Mouse (Mus musculus) hematopoietic stem cell, adult 5-6 weeks (primary cell): ENCODE results near the gene Prss2. TPM values are rescaled to one million over a fixed set of nuclear protein-coding genes. Genes with fewer than 3 reads are reported as not detected.
A peak's percentile ranks its signal among the peaks of the same experiment; 100 is the strongest.
"Not testable (repeated sequence)": the region's sequence is repeated elsewhere in the genome, so short reads cannot be mapped to it uniquely, and the experiment has no call there.

ENCODE experiments used
- ATAC-seq, 2 experiments: fragments of 125-278 bp in 1 of 2; replicated peaks in 1 of 2; 2 replicates each; pipeline ENCODE4 v1.8.0; 2016 to 2017; ENCODE audit warnings: inconsistent platforms in 2 of 2, mild to moderate bottlenecking in 2 of 2, moderate number of reproducible peaks in 2 of 2, low read depth in 1 of 2, moderate TSS enrichment in 1 of 2; ENCODE audit not compliant: low FRiP score in 2 of 2, poor library complexity in 2 of 2, severe bottlenecking in 2 of 2, insufficient read depth in 1 of 2, low TSS enrichment in 1 of 2
- total RNA-seq: library from RNA; stranded (forward); fragments of 172-1452, 232-1000 nt; gene quantifications from 2 replicates; pipeline ENCODE4 v1.2.3, GENCODE M21; 2017

Prss2 gene
- not detected in 2 replicates for total RNA-seq

DNA sequence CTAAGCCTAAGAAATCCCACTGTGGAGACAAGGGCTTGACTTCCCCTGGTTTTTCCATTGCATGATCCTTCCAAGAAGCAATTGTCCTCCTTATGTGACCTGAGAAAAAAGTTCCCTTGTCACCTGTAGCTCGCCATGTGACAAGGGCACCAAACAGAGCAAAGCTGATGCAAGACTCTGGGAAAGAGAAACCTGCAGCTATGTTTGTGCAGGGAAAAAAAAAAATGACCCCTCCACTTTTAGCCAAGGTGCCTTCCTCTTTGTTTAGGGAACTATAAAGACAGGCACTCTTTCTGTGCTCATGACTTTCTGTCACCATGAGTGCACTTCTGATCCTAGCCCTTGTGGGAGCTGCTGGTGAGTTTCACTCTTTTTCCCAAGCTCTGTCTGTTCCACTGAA lies at the start of gene Prss2:
Prss2 (plus strand) TSS at position 301 of the 400 bp plus-strand sequence.
- ATAC-seq: no peak

DNA sequence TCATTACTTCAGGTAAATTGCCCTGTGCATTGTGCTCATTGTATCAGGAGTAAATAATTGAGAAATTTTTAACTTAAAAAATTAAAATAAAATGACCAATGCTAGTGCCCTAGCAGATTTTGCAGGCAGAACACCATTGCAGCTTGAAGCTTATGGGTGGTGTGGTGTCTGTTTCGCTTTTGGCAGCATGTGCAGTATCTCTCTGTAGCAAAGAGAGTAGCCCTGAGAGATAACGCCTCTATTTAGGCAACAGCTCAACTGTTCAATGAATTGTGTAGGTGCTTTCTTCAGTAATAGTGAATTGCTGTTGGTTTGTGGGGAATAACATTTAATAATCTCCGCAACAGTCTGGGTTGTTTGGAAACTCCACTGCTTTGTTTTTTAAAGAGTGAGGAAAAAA lies 22.2 kb upstream of the Prss2 start:
- ATAC-seq: no peak

DNA sequence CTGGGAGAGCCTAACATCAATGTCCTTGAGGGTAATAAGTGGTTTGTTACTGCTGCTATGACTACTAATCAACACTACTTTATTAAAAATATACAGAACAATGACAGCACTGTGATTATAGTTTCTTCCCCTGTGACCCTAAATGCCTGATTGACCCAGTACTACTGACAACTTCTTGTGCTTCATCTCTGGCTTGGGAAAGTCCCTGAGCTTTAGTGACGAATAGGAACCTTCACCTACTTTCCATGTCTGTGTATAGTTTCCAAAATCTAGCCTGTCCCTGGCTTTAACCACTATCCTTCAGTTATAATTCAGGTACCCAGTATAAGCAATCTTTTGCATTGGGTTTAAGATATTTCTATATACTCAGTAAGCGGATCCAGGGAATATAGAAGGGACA lies 16.7 kb upstream of the Prss2 start:
- ATAC-seq: no peak

DNA sequence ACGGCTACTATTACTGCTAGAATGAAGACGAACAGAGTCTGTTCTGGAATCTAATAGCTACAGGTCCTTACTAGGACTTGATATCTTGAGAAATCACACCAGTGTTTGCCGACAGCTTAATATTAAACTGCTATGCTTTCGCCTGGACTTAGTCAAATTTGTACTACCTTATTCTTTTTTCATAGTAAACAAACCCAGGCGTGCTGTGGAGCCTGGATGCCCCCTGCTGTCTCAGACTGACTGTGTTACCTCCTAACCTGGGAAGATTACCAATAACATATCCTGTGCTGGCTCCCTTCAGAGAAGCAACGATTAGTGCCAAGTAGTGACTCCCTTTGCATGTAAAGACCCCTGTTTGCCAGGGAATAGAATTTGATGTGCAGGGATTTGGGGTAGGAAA lies 16.3 kb upstream of the Prss2 start:
- ATAC-seq: peak in 1 of 2 experiments; percentile 42; a peak in 1 of 4 replicates

DNA sequence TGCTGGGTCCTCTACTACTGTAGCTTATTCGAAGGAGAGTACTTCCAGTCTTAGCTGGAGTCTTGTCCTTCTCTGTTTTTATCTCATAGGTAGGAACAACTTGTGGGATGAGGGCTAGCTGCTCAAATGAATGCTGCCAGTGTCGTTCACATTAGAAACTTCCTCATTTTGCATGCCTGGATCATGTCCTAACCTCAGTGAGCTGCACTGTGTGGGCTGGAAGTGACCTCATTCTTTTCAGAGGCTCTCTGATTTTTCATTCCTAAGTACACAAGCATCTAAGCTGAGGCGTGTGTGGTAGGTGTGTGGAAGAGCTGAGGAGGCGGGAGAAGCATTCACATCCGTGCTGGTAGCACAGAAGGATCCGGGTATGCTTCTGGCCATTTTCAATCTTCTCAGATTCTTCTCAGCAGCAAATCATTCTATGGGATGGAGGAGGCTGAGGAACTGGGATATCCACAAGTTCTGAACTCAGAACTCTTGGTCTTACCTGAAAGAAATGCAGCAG lies 3.5 kb upstream of the Prss2 start:
- peak; percentile 96 to 98 for ATAC-seq

DNA sequence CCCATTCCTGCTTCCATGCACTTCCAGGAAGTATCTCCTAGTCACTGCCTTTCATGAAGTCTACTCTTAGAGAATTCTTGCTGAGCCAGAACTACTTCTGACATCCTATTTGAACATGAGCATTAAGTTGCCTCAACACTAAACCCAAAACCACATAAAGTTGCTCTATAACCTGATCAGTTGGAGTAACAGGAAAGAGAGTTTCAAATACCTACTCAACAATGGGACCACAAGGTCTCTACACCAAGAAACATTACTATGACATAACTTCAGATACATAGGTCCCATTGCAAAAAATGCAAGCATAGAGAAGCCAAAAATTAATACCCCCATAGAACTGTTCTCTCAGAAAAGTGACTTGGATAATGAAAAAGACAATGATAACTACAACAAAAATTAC lies 4.9 kb downstream of the Prss2 start:
- peak in 1 of 2 experiments; percentile 48; a peak in 1 of 4 replicates for ATAC-seq

DNA sequence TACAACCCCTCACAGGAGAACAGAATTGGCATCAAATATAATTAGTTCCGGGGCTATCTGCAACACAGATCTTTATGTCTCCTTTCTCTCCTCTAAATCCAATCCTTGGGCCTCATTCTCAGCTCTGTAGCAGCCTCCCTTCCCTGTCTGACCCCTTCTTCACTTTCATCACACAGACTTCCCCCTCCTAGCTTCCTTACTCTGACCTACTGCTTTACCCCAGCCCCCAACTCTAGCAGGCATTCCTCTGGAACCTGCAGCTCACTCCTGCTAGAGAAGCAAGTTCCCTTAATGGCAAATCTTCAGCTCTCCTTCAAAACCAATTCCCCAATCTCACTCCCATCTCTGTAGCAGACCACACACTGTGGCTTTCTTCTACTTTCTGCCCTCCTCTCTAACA lies 5.8 kb downstream of the Prss2 start:
- ATAC-seq: peak; percentile 22 to 41; a peak in 3 of 4 replicates

DNA sequence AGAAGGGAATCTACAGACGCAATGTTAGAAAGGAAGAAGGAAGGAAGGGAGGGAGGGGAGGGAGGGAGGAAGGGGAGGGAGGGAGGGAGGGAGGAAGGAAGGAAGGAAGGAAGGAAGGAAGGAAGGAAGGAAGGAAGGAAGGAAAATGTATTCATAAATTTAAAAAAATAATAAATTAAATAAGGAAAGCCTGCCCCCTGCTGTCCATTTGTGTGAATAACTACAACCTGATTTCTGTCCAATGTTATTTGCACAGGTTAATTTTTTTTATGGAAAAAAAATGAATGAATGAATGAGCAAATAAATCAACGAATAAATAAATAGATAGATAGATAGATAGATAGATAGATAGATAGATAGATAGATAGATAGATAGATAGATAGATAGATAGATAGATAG lies 8.4 kb downstream of the Prss2 start:
- ATAC-seq: not testable (repeated sequence)

DNA sequence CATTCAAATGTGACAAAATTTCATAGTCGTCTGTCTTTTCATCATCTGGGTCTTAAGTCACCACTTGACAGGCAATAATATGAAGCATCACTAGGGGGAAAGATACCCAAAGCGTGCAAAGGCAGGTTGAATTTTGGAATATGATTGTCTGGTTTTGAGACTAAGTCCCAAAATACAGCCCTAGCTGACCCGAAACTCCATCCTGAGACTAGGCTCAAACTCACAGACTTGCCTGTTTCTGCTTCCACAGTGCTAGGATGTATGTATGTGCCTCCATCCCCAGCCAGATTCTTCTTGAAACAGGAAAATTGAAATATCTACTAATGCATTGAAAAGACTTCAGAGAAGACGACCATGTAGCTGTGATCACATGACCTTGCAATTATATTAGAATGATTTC lies 10.6 kb downstream of the Prss2 start:
- ATAC-seq: no peak

DNA sequence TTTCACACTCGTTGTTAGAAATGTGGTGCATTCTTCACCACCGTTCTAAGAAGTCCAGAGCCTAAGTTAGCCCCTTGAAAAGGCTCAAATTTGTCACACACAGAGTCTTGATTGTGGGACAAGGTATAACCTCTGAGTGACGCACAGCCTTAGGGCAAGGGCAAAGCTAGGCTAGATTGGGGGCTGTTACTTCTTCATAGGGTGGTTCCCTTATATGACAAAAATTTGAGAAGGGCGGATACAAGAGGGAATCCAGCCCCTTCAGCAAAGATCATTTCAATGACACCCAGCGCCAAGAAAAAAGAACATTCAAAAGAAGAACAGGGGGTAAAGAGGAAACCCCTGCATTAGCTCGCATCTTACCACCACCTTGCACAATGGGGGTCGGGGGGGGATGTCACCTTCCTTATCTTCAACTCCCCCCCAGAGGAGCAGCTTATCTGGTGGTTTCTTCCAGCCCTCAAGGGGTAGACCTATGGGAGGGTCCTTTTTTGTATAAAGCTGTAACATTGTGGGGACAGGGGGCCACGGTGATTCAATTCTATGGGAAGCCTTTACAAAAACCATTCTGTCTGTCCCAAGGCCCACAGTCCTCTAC lies 11.2 kb downstream of the Prss2 start:
- ATAC-seq: no peak; a peak in 1 of 4 replicates

DNA sequence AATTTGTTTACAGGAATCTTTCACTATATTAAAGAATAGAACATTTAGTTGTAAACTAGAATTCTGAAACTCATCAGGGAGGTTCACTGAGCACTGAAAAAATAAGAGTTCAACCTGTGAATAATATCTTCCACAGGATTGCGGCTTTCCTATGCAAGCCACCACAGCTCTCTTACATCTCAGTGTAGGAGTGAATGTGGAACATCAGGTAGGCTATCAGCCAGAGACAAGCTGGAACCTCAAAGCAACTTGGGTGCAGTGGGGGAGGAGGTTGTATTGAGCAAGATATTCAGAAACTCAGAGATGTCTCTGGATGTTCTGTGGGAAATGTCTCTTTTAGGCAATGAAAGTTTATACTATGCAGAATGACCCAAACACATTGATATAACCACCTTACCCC lies 15.8 kb downstream of the Prss2 start:
- ATAC-seq: no peak

DNA sequence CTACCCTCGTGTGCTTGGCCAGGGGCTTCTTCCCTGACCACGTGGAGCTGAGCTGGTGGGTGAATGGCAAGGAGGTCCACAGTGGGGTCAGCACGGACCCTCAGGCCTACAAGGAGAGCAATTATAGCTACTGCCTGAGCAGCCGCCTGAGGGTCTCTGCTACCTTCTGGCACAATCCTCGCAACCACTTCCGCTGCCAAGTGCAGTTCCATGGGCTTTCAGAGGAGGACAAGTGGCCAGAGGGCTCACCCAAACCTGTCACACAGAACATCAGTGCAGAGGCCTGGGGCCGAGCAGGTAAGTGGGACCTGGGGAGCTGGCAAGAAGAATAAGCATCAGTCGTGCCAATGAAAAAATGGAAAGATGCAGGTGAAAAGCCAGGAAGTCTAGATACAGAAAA lies 16.7 kb downstream of the Prss2 start:
- not testable (repeated sequence) for ATAC-seq

DNA sequence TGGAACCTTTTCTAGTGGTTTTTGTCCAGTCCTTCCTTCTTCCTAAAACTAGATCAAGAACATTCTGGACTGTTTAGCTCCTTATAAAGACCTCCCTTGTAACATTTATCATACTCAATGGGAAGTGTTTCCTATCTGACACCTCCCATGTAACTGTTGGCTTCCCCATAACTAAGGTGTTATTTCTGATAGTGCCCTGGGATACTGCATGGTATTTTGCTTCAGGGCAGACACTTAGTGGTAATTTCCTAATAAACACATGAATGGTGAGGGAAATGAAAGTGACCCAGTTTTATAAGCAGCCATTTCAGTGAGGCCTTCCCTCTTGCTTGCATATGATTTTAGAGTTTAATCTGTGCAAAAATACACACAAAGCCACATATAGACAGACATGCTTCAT lies 19.2 kb downstream of the Prss2 start:
- no peak for ATAC-seq

DNA sequence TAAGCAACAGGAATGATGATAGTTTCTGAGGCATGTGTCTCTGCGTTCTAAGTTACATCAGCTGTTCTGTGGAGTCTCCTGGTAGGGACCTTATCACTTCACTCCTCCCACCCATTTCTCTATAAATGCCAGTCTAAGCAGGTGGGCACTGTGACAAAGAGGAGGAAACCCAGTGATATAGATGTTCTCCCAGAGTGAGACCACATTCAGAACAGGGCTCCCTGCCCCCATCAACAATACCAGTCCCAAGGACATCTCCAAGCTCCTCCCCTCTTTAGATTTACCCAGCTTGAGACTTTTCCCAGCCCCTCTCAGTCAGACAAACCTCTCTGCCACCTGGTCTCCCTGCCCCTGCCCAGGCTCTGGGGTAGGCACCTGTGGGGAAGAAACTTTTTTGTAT lies 20.2 kb downstream of the Prss2 start:
- no peak for ATAC-seq

DNA sequence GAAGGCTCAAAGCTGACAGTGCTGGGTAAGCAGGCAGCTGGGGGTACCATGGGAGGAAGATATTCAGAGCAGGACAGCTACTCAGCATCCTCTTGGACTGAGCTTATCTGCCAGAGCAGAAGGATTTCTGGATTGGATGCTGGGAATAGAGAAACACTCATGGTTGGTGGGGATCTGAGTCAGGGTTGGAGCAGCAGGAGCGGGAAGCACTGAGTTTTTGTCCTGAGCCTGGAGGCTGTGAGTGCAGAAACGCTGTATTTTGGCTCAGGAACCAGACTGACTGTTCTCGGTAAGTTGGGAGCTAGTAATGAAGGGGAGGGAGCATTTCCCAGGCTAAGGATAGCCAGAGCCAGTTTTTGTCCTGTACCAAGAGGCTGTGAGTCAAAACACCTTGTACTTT lies 21.4 kb downstream of the Prss2 start:
- no peak for ATAC-seq

DNA sequence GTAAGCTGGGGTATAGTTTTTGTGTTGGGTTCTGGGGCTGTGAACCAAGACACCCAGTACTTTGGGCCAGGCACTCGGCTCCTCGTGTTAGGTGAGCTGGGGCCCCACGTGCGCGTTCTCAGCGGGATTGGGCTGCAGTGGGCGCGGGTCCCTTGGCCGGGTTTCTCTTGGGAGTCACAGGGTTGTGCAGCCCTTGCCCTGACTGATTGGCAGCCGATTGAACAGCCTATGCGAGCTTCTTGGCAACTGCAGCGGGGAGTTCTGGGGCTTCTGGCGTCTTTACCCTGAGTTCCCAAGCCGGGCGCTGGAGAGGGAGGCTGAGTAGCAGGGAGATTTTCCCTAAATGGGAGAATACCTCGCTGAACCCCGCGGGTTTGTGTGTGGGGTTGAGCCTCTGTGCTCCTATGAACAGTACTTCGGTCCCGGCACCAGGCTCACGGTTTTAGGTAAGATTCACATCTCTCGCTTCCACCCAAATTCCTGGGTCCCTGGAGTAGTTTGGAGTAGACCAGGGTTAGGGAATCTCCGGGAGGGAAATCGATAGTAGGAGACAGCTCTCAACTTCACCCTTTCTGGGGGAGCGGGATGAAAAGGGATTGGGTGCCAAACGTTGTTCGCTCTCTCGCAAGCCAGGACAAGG lies 21.9 kb downstream of the Prss2 start:
- ATAC-seq: peak; percentile 37 to 38; a peak in 3 of 4 replicates

DNA sequence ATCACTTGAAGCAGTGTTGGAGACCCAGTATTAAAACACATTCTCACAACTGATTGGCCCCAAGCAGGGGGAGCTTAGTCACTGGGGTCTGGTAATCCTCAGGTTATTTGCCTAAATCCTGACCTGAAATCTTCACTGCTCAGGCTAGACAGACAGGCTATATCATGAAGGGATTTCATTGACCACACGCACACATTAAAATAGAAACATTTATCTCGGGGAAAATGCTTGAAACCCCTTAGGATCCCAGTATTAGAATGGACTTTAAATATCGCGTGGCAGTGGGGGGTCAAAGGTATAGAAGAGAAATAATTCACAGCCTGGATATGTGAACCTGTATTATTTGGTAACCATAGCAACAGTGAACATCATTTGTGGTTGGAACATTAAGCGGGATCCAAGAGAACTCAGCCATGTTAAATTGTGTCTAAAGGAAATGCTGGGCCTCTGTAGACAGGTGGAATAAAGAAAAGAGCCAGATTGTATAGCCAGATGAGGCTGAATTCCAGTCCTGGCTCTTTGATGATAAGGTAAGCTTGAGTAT lies 22.9 kb downstream of the Prss2 start:
- ATAC-seq: 0 out of 4 replicates have a peak, but pooled peaks of 1 of the 2 experiments have one; percentile 48

DNA sequence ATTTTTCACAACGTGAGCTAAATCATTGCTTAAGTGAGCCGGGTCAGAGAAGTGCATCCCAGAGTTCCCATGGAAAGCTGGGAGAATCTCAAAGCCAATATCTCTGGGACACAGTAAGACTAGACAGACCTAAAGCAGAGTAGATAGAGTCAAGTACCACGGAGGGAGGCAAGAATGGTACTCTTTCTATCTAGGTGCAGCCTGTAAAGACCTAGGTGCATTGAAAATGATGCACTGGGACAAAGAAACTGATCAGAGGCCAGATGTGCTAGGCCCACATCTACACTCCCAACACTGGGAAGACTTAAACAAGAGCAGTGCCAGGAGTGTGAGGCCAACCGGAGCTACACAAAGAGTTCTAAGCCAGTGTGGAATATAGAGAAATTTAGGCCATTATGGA lies 23.7 kb downstream of the Prss2 start:
- ATAC-seq: no peak
